Mouse (Mus musculus) C2C12 (cell line): ENCODE measurements around the gene Rint1.
"Not testable (repeated sequence)": the region's sequence is repeated elsewhere in the genome, so short reads cannot be mapped to it uniquely, and the experiment has no call there.

Source experiments
- CTCF ChIP-seq: IDR thresholded peaks from one replicate; pipeline ENCODE4 v1.5.1; 2011; ENCODE audit not compliant: control insufficient read depth, insufficient read depth, insufficient read length
- MYOG ChIP-seq: IDR thresholded peaks from one replicate; pipeline ENCODE4 v1.6.1; 2011; ENCODE audit not compliant: control insufficient read depth, insufficient read length; ENCODE audit errors: extremely low read depth

DNA sequence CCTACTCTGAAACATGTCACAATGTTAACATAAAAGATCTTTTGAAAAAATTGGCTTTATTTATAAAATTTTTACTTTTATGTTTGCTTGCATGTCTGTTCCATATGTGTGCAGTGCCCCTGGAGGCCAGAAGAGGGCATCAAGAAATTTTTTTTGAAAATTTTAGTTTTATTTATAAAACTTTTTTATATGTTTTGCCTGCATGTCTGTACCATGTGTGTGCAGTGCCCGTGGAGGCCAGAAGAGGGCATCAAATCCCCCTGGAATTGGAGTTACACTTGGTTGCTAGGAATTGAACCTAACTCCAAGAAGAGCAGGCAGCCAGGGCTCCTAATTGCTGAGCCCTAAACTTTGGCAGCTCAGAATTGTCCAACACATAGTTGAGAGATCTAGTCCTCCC lies 65.4 kb downstream of the Rint1 start:
- not testable (repeated sequence) for TF ChIP-seq CTCF, MYOG
